Mouse (Mus musculus) ES-E14 (cell line): ENCODE measurements around the gene Pias4. TPM values are rescaled to one million over a fixed set of nuclear protein-coding genes. Genes with fewer than 3 reads are reported as not detected.
A peak's percentile ranks its signal among the peaks of the same experiment; 100 is the strongest.

Source experiments
- DNase-seq: peaks from one replicate; pipeline ENCODE4 v3.0.0-alpha.2; 2013; ENCODE audit warnings: low read depth, low spot score
- H3K27ac ChIP-seq: 2 replicates; pipeline ENCODE4 v1.5.1; 2012; ENCODE audit warnings: low read depth, mild to moderate bottlenecking, low read length, moderate library complexity, mixed read lengths; ENCODE audit not compliant: poor library complexity, insufficient read depth, severe bottlenecking
- H3K36me3 ChIP-seq: 2 replicates; pipeline ENCODE4 v1.6.1; 2012; ENCODE audit warnings: mild to moderate bottlenecking, low read length, moderate library complexity, mixed read lengths; ENCODE audit not compliant: control insufficient read depth, poor library complexity, insufficient read depth, severe bottlenecking
- H3K4me1 ChIP-seq, 2 experiments: fragments of 150-350 bp in 1 of 2; sonication (generic) in 1 of 2; 2 replicates each; pipeline ENCODE4 v1.6.1; 2012; ENCODE audit warnings: low read length in 2 of 2, mild to moderate bottlenecking in 1 of 2, mixed read lengths in 1 of 2; ENCODE audit not compliant: control insufficient read depth in 2 of 2, insufficient read depth in 2 of 2, poor library complexity in 1 of 2
- H3K4me3 ChIP-seq, 2 experiments: fragments of 150-350 bp in 1 of 2; sonication (generic) in 1 of 2; 2 replicates each; pipeline ENCODE4 v1.5.1; 2012; ENCODE audit warnings: low read length in 2 of 2, low read depth in 1 of 2, mild to moderate bottlenecking in 1 of 2, mixed read lengths in 1 of 2; ENCODE audit not compliant: insufficient read depth in 1 of 2, poor library complexity in 1 of 2, severe bottlenecking in 1 of 2
- H3K9ac ChIP-seq: 2 replicates; pipeline ENCODE4 v1.6.1; 2012; ENCODE audit warnings: low read depth, mild to moderate bottlenecking, low read length, mixed read lengths; ENCODE audit not compliant: poor library complexity, insufficient read depth, severe bottlenecking
- H3K9me3 ChIP-seq: fragments of 150-350 bp; sonication (generic); 2 replicates; pipeline ENCODE4 v1.6.1; 2012; ENCODE audit warnings: low read depth, mild to moderate bottlenecking, low read length; ENCODE audit not compliant: control insufficient read depth, insufficient read depth
- CHD2 ChIP-seq: IDR thresholded peaks from 2 replicates; pipeline ENCODE4 v1.6.1; 2014; ENCODE audit warnings: mild to moderate bottlenecking, low read depth, low read length, inconsistent platforms
- HCFC1 ChIP-seq: IDR thresholded peaks from 2 replicates; pipeline ENCODE4 v1.6.1; 2012; ENCODE audit warnings: low read length, inconsistent platforms, borderline replicate concordance; ENCODE audit not compliant: insufficient read depth
- MAFK ChIP-seq: IDR thresholded peaks from 2 replicates; pipeline ENCODE4 v1.6.1; 2014; ENCODE audit warnings: mild to moderate bottlenecking, low read depth, low read length, inconsistent platforms; ENCODE audit not compliant: insufficient read depth
- ZC3H11A ChIP-seq: IDR thresholded peaks from 2 replicates; pipeline ENCODE4 v1.6.1; 2012; ENCODE audit warnings: low read depth, mild to moderate bottlenecking, inconsistent platforms, low read length, borderline replicate concordance
- ZNF384 ChIP-seq: IDR thresholded peaks from 2 replicates; pipeline ENCODE4 v1.6.1; 2012; ENCODE audit warnings: low read depth, low read length, inconsistent platforms
- in situ Hi-C, 2 experiments: fragments of 600-800 bp; cut with MboI; formaldehyde crosslinking; loops; one replicate each; pipeline ENCODE4 v1.15.1; 2025; ENCODE audit warnings: low sequenced_read_pairs in 2 of 2, inconsistent platforms in 1 of 2; ENCODE audit not compliant: unreplicated experiment in 2 of 2
- total RNA-seq: library from RNA; depleted of rRNA; stranded (reverse); fragments of 300-350 nt; gene quantifications from 2 replicates; pipeline ENCODE4 v1.2.3, GENCODE M21; 2012

Pias4 gene
- total RNA-seq, 1 experiment = 37.8 TPM

DNA sequence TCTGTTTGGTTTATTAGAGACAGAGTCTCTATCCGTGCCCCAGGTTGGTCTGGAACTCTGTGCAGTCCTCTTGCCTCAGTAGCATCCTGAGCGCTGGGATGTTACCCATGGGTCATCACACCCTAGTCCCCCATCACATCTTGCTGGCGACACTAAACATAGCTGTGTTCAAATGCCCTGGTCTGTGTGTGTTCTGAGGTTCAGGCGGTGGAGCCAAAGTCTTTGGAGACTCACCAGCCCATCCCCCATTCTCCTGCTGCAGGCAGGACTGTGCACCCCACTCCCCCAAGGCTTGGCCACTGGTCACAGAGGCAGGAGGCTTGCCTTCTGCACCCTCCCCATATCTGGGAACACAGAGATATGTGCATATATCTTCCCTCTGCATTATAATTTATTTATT lies 36.4 kb upstream of the Pias4 start:
- H3K9me3 ChIP-seq = no peaks in the 10 kb centered on the region
- no peak overlapping the region for H3K9ac ChIP-seq
- H3K36me3 ChIP-seq = no peaks in the 10 kb centered on the region
- no peak overlapping the region for H3K4me3 ChIP-seq
- in situ Hi-C loops = no loop called here
- no peak overlapping the region; the same call in 1 of the 2 replicates for H3K27ac ChIP-seq
- H3K4me1 ChIP-seq = no peaks in the 10 kb centered on the region
- DNase-seq = no peak
- TF ChIP-seq ZNF384 (no peak), ZC3H11A (no peak), CHD2 (no peak), MAFK (no peak), HCFC1 (no peak)

DNA sequence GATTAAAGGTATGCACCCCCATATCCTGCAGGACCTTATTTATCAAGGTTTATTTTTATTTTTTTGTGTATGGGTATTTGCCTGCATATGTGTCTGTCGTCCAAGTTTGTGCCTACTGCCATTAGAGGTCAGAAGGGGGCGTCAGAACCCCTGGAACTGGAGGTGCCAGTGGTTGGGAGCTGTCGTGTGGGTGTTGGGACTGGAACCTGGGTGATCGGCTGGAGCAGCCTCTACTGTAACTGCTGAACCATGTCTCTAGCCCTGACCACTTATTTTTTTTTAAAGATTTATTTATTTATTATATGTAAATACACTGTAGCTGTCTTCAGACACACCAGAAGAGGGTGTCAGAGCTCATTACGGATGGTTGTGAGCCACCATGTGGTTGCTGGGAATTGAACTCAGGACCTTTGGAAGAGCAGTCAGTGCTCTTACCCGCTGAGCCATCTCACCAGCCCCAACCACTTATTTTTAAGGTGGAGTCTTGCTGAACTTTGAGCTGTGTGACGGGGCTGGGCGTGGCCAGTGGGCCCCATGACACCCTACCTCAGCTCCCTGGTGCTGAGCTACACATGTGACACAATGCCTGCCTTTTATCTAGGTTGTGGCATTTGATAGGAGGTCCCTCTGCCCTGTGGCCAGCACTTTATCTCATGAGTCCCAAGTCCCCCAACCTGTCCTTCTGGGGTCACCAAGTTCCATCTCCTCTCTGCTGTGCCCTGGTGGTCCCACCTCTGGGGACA lies 35.4 kb upstream of the Pias4 start:
- no peak for TF ChIP-seq ZC3H11A
- no peak for TF ChIP-seq CHD2
- no peak for TF ChIP-seq MAFK
- TF ChIP-seq ZNF384 = no peak
- no peak for TF ChIP-seq HCFC1
- in situ Hi-C loops = no loop called here
- H3K4me1 ChIP-seq = no peaks in the 10 kb centered on the region

DNA sequence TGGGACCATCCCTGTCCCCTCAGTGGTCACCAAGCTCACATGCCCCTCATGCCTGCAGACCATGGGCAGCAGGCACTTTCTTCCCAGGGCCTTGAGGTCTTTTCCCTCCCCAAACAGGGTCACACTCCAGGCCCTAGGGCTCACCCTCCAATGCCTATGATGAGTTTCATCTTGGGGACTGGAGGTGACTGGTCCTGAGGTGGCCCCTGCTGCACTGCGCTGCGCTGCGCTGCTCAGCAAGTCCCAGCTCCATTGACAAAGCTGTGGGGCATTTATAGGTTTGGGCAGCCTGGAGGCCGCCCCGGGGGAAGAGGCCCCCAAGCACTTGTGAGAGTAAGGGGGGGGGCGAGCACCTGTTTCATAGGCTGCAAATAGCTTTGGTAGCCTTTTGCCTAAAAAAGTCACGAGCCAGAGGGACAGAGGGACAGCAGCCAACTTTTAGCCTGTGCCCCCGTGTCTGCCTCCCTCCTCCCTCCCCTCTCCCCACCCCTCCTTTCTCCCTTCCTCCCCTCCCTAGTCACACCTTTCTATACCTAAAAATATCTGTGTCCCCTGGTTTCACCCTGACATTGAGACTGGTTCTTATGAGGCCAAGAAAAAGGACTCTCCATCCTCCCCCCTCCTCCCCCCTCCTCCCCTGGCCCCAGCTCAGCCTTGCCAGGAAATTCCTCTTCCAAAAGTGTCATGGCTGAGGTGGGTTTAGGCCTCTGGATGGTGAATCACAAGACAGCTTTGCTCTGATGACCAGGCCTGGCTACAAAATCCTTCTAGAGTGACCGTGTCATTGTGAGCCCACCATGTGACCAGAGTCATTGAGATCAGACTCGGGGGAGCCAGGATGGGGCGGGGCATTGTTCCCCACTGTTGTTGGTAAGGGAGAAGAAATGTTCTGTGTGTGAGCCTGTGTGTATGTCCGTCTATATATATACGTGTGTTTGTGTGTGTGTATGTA lies 34.4 kb upstream of the Pias4 start, which contains the start of gene Nmrk2:
Nmrk2 (minus strand) TSS at position 245 of the 952 bp plus-strand sequence.
- no peak for DNase-seq
- Histone ChIP-seq H3K27ac (peak within 1 kb of the TSS; percentile 0; the same call in 1 of the 2 replicates), H3K4me3 (no peak within 1 kb of the TSS), H3K36me3 (no peaks in the 10 kb centered on the region), H3K9ac (no peak within 1 kb of the TSS), H3K4me1 (no peaks in the 10 kb centered on the region), H3K9me3 (no peaks in the 10 kb centered on the region)
- TF ChIP-seq ZC3H11A = no peak
- in situ Hi-C loops = no loop called here

More for the DNA sequence above, 35.4 kb upstream of the Pias4 start:
- Histone ChIP-seq H3K9ac (no peak overlapping the region), H3K36me3 (no peaks in the 10 kb centered on the region), H3K4me3 (no peak overlapping the region), H3K9me3 (no peaks in the 10 kb centered on the region), H3K27ac (no peak overlapping the region)
- no peak for DNase-seq

DNA sequence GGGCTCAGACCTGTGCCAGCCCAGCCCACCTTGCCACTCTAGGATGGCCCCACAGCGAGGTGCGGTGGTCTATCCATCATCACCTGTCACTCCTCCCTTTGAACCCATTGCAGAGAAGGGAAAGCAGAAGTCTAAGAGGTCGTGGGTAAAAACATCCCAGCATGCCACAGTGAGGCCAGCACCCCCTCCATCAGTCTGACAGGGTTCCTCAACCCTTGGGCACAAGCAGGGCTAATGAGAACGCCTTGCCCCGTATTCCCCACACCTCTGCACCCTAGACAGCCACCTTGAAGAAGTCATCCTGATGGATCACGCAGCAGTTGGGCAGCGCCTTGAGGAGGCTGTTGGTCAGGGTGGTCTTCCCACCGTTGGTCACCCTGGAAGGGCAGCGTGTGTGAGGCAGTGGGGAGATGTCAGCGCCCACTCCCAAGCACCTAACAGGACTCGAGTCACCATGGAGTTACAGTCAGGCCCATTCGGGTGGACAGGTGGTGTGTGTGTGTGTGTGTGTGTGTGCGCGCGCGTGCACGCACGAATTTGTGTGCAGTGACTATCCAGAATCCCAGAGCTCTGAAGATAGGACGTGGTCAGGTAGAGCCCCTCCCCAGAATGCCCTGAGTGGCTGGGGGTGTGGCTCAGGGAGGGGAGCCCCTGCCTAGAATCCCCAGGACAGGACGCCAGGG lies 33.0 kb upstream of the Pias4 start:
- no peaks in the 10 kb centered on the region for H3K4me1 ChIP-seq
- H3K9ac ChIP-seq = no peak overlapping the region

More for the DNA sequence above, 33.0 kb upstream of the Pias4 start:
- in situ Hi-C loops = no loop called here
- Histone ChIP-seq H3K9me3 (no peaks in the 10 kb centered on the region), H3K27ac (no peak overlapping the region), H3K36me3 (no peaks in the 10 kb centered on the region), H3K4me3 (no peak overlapping the region)
- TF ChIP-seq ZNF384 (no peak), MAFK (no peak), ZC3H11A (no peak), CHD2 (no peak), HCFC1 (no peak)
- no peak for DNase-seq
